Mouse (Mus musculus): ENCODE results near the gene Zfp385a.
"Not testable (repeated sequence)": the region's sequence is repeated elsewhere in the genome, so short reads cannot be mapped to it uniquely, and the experiment has no call there.

Gene Zfp385a

GRCm38 (mm10) chr15:103292673-103293345, 47.1 kb downstream of the Zfp385a start:
- DNase-seq (ENCODE audit: low spot score in 2 of 2) = no peak

GRCm38 (mm10) chr15:103290843-103291242, 49.0 kb downstream of the Zfp385a start:
- no peak for DNase-seq (ENCODE audit: low spot score in 2 of 2)

GRCm38 (mm10) chr15:103290417-103290816, 49.5 kb downstream of the Zfp385a start:
- DNase-seq (ENCODE audit: low spot score in 2 of 2) = no peak

- DNase-seq (ENCODE audit: low spot score in 2 of 2) = no peak
Measured at GRCm38 (mm10) chr15:103289600-103289999, 50.3 kb downstream of the Zfp385a start.

GRCm38 (mm10) chr15:103285778-103286417, 54.0 kb downstream of the Zfp385a start:
- no peak for DNase-seq (ENCODE audit: low spot score in 2 of 2)

- no peak for DNase-seq (ENCODE audit: low spot score in 2 of 2)
Measured at GRCm38 (mm10) chr15:103284647-103285046, 55.2 kb downstream of the Zfp385a start.

- no peak for DNase-seq (ENCODE audit: low spot score in 2 of 2)
Measured at GRCm38 (mm10) chr15:103284066-103284465, 55.8 kb downstream of the Zfp385a start.

GRCm38 (mm10) chr15:103281465-103282205, 58.3 kb downstream of the Zfp385a start:
- no peak for DNase-seq (ENCODE audit: low spot score in 2 of 2)

GRCm38 (mm10) chr15:103280817-103281464, 59.0 kb downstream of the Zfp385a start:
- DNase-seq (ENCODE audit: low spot score in 2 of 2) = peak in 1 of 2 experiments; percentile 28

GRCm38 (mm10) chr15:103279750-103280149, 60.1 kb downstream of the Zfp385a start:
- DNase-seq (ENCODE audit: low spot score in 2 of 2) = peak in 1 of 2 experiments; percentile 32

- DNase-seq (ENCODE audit: low spot score in 2 of 2) = no peak
Measured at GRCm38 (mm10) chr15:103277949-103278348, 61.9 kb downstream of the Zfp385a start.

- not testable (repeated sequence) for DNase-seq (ENCODE audit: low spot score in 2 of 2)
Measured at GRCm38 (mm10) chr15:103275943-103276342, 64.0 kb downstream of the Zfp385a start.

GRCm38 (mm10) chr15:103272419-103273279, 67.2 kb downstream of the Zfp385a start, which contains the start of gene Copz1:
Gene Copz1 (plus strand): TSS chr15:103272714.
- peak; percentile 97 to 98 for DNase-seq (ENCODE audit: low spot score in 2 of 2)

GRCm38 (mm10) chr15:103268903-103269302, 71.0 kb downstream of the Zfp385a start:
- no peak for DNase-seq (ENCODE audit: low spot score in 2 of 2)

- DNase-seq (ENCODE audit: low spot score in 2 of 2) = no peak
Measured at GRCm38 (mm10) chr15:103264794-103265193, 75.1 kb downstream of the Zfp385a start.
